ENCODE assay signal across 7 mouse cellular contexts in genomic region chr13:69460635-69461465, GRCm38 (mm10).
DNase-seq lines count a peak whose midpoint lies in the region; ATAC-seq and TF ChIP-seq lines count a peak whose summit lies in the region.

No protein-coding gene starts in this region.

- no peak overlapping the region for H3K27ac ChIP-seq in forebrain, postnatal 0 days (ENCODE audit: low read depth, low read length)
- H3K27ac ChIP-seq in intestine, postnatal 0 days (ENCODE audit: low read depth, low read length) = no peak overlapping the region
- H3K27ac ChIP-seq in midbrain, embryonic 15.5 days = no peak overlapping the region

- H3K4me3 ChIP-seq in E14TG2a.4 (replicated peaks; ENCODE audit: low read length) = no peak overlapping the region
- H3K4me3 ChIP-seq in forebrain, postnatal 0 days (ENCODE audit: low read depth, low read length) = no peak overlapping the region
- H3K4me3 ChIP-seq in intestine, postnatal 0 days (ENCODE audit: low read depth, low read length) = no peak overlapping the region
- no peak overlapping the region for H3K4me3 ChIP-seq in midbrain, embryonic 15.5 days

- peaks cover 8% of the 10 kb centered on the region for H3K9me3 ChIP-seq in E14TG2a.4 (ENCODE audit: low read length)
- H3K9me3 ChIP-seq in forebrain, postnatal 0 days (ENCODE audit: low read length) = no peaks in the 10 kb centered on the region
- H3K9me3 ChIP-seq in intestine, postnatal 0 days (ENCODE audit: control insufficient read depth) = no peaks in the 10 kb centered on the region
- H3K9me3 ChIP-seq in midbrain, embryonic 15.5 days = no peaks in the 10 kb centered on the region

- peak; percentile 26 for DNase-seq in NIH3T3 (ENCODE audit: low read depth)
- peak; percentile 78 for DNase-seq in forebrain, postnatal 0 days
- DNase-seq in left cerebral cortex, postnatal 10 days (ENCODE audit: extremely low spot score in 1 of 2, low spot score in 2 of 2) = peak; percentile 64 to 66

- peak; percentile 63 for ATAC-seq in forebrain, postnatal 0 days
- peak; percentile 69 for ATAC-seq in intestine, postnatal 0 days
- peak; percentile 52; the same call in 1 of the 2 replicates for ATAC-seq in midbrain, embryonic 15.5 days (replicated peaks)
- no peak for ATAC-seq in granulocyte monocyte progenitor cell, adult 5-6 weeks (replicated peaks; ENCODE audit: poor library complexity, severe bottlenecking)

- no peaks in the 10 kb centered on the region for H3K4me1 ChIP-seq in E14TG2a.4 (replicated peaks; ENCODE audit: low read depth, low read length)
- H3K4me1 ChIP-seq in forebrain, postnatal 0 days (ENCODE audit: insufficient read depth) = no peaks in the 10 kb centered on the region
- H3K4me1 ChIP-seq in intestine, postnatal 0 days (replicated peaks; ENCODE audit: control insufficient read depth, insufficient read depth, low read length) = no peaks in the 10 kb centered on the region
- no peaks in the 10 kb centered on the region for H3K4me1 ChIP-seq in midbrain, embryonic 15.5 days

- intact Hi-C loops in left cerebral cortex, postnatal 10 days (cut with DNase I) = loop anchor here (2.0 to 5.0 kb wide), 2 partner anchors 460 to 859 kb away; no protein-coding TSS in a partner anchor

- H3K36me3 ChIP-seq in E14TG2a.4 (ENCODE audit: insufficient read depth, low read length) = no peaks in the 10 kb centered on the region
- H3K36me3 ChIP-seq in forebrain, postnatal 0 days (ENCODE audit: insufficient read depth) = no peaks in the 10 kb centered on the region
- H3K36me3 ChIP-seq in intestine, postnatal 0 days (ENCODE audit: control insufficient read depth, insufficient read depth) = no peaks in the 10 kb centered on the region
- H3K36me3 ChIP-seq in midbrain, embryonic 15.5 days (replicated peaks) = no peaks in the 10 kb centered on the region

- 47% methylated on average over 17 of the region's 17 CpGs for WGBS in forebrain, postnatal 0 days
- WGBS in intestine, postnatal 0 days = 46% methylated on average over 17 of the region's 17 CpGs
- WGBS in midbrain, embryonic 15.5 days = 45% methylated on average over 17 of the region's 17 CpGs

- H3K9ac ChIP-seq in forebrain, postnatal 0 days = no peak overlapping the region
- no peak overlapping the region for H3K9ac ChIP-seq in intestine, postnatal 0 days (ENCODE audit: low read depth, low read length)
- no peak overlapping the region for H3K9ac ChIP-seq in midbrain, embryonic 15.5 days

- no peaks in the 10 kb centered on the region for H3K27me3 ChIP-seq in E14TG2a.4 (ENCODE audit: insufficient read depth, low read length)
- no peaks in the 10 kb centered on the region for H3K27me3 ChIP-seq in forebrain, postnatal 0 days (ENCODE audit: insufficient read depth, low read length)
- H3K27me3 ChIP-seq in intestine, postnatal 0 days (replicated peaks; ENCODE audit: control insufficient read depth, insufficient read depth, low read length) = no peaks in the 10 kb centered on the region
- H3K27me3 ChIP-seq in midbrain, embryonic 15.5 days (replicated peaks) = no peaks in the 10 kb centered on the region

- TF ChIP-seq CTCF in E14TG2a.4 (conservative IDR thresholded peaks at IDR 0.05; ENCODE audit: low read length) = peak; percentile 57
- TF ChIP-seq CTCF in forebrain, postnatal 0 days (IDR thresholded peaks at IDR 0.05; ENCODE audit: low read depth) = peak; percentile 77
- TF ChIP-seq CTCF in intestine, postnatal 0 days (IDR thresholded peaks at IDR 0.05; ENCODE audit: low read depth) = peak; percentile 81

- no peak overlapping the region for H3K4me2 ChIP-seq in forebrain, postnatal 0 days (ENCODE audit: low read depth)
- 0 out of 2 replicates have a peak overlapping the region, but pooled peaks have one; percentile 35 for H3K4me2 ChIP-seq in intestine, postnatal 0 days (replicated peaks; ENCODE audit: low read depth)
- no peak overlapping the region for H3K4me2 ChIP-seq in midbrain, embryonic 15.5 days

Comparison
In these comparisons a context has a peak if more than half of its experiments do, and no peak if none do; other contexts are left out.
1. DNase-seq: peak in every context shown above with its lines; median percentile 78 in forebrain, postnatal 0 days; 65 in left cerebral cortex, postnatal 10 days; 26 in NIH3T3.